Mouse (Mus musculus): Measurements from ENCODE around the gene Skida1. TPM values are rescaled to one million over a fixed set of nuclear protein-coding genes. Genes with fewer than 3 reads are reported as not detected.

The Skida1 gene
- 0.93 TPM for polyA plus RNA-seq (2015; fragmentation: Illumina TruSeq; extraction: RNeasy Lipid Tissue Mini Kit (QIAGEN cat#74804); ENCODE audit: insufficient read depth, low replicate concordance)

DNA sequence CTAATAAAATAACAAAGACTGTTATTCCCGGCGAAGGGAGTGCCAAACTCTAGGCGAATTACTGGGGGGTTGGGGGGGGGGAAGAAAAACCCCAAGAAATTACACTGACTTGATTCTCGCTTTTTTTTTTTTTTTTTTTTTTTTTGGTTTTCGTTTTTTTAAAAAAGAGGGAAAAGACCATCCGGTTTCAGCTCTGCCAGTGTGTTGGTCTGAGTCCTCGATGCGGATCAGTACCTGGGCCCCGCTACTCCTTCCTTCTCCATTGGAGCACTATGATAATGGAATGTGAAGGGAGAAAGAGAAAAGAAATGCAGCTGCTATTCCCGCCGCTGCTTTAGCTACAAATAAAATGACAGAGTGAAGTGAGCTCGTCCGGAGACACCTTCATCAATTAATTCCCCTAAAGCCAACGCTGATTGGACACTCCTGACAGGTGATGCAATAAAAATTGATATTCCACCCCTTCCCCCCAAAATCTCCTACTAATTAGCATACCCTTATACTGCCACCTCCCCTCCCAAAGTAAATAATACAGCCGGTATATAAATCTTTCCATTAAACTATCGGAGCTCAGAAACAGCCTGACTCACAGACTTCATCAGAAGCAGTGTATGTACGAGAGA, at the start of gene Skida1:
Skida1 (minus strand) TSS at position 599 of the 623 bp plus-strand sequence.

DNA sequence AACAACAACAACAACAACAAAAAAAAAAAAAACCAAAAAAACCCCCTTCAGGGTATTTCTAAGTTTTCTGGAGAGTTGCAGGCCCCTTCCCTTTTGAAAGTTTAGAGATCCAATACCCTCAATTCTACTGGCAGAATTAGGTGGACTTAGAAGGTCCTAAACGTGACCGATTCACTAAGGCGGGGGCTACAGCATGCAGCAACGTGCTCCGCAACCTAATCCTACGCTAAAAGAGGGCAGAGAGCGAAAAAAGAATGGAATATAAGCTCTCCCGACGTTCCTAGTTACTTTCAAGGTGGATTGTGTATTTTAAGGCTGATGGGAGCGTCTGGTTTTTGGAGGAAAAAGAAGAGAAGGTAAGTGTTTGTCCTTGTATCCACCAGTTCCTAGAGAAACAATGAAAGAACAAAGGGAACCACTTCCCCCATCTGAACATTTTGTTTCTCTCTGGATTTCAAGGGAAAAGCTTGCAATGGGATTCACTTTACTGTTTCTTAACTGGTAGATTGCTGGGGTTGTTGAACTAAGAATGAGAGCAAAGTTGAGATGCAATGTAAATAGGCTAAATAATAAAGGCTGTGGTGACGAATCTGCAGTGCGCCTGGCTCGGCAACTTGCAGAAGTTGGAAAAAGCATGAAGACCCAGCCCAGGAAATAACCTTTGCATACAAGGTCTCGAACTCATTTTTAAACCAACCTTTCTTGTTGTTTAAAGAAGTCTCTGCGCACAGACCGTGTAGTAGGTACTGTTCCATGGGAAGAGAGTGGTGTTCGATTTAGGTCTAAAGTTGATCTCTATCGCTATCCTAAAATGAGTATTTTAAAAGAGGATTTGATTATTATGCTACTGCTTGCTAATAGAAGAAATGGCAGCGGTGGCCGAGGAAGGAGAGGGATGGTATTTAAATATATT, 6.4 kb upstream of the Skida1 start, which contains the start of gene Mllt10:
Mllt10 (plus strand) TSS at position 222 of the 913 bp plus-strand sequence.

DNA sequence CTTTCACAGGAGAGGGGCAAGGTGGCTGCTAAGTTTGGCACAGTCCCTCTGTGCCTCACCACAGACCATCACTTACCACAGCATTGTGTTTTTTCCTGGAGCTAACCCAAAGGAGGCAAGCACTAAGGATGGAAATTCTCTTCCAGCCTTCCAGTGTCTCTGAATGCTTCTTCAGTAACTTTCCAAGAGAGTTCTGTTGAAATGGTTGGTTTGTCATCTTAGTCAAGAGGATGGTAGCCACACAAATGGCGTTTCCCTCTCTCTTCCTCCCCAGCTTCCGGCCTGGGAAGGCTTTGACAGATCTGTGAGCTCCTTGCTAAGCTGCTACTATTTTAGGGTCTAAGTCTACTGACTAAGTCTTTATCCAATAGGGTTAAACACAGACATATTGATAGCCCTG, 11.4 kb downstream of the Skida1 start, which contains the start of gene A930004D18Rik:
A930004D18Rik (minus strand) TSS at position 247 of the 400 bp plus-strand sequence.

DNA sequence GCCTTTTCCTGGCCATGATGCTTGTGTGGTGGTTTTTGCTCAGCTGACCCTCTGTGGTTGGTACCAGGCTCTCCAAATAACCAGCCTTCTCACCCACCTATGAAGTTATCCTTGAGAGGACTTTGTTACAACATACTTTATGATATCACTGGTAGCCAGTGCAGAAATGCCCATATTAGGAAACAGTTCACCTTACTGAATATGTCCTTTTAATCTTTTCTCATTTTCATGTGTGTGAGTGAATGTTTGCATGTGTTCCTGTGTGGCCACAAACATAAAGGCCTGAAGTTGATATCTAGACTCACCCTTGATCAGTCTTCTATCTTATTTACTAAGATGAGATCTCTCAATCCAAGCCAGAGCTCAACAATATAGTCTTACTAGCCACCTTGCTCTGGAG, 52.0 kb downstream of the Skida1 start, which contains the start of gene H2al2a:
H2al2a (minus strand) TSS at position 101 of the 400 bp plus-strand sequence.

Other genes with a start within 250 kb of the Skida1 start
- gene H2al2a, start 52.1 kb downstream of the Skida1 start, polyA plus RNA-seq (2015; fragmentation: Illumina TruSeq; extraction: RNeasy Lipid Tissue Mini Kit (QIAGEN cat#74804); ENCODE audit: insufficient read depth, low replicate concordance) = not detected
- 0.36 TPM for gene A930004D18Rik, start 11.3 kb downstream of the Skida1 start, polyA plus RNA-seq (2015; fragmentation: Illumina TruSeq; extraction: RNeasy Lipid Tissue Mini Kit (QIAGEN cat#74804); ENCODE audit: insufficient read depth, low replicate concordance)
- gene Mllt10, start 6.2 kb upstream of the Skida1 start, polyA plus RNA-seq (2015; fragmentation: Illumina TruSeq; extraction: RNeasy Lipid Tissue Mini Kit (QIAGEN cat#74804); ENCODE audit: insufficient read depth, low replicate concordance) = 47.3 TPM

Data from spleen, adult 10 weeks (tissue).